In the genomic region with DNA sequence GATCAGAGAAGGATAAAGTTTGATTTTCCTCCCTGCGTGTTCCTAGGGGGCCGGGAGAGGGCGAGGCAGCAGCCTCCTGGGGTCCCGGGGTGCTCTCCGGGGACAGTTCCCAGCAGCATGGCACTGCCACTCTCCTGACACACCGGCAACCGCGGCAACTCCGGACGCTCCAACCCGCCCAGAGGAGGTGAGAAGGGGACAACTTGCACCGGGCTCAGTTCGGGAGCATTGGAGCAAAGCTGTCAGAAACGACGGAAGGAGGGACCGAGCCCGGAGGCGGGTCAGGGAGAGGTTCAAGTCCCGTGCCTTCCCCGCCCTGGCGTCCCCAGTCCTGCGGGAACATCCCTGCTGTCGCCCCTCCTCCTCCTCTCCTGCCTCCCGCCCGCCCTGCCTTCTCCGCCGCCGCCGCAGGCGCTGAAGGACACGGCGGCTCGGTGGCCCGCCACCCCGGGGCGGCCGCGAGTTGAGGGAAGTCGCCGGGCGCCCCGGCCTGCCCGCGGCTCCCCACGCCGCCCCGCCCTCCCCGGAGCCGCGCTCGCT, we compare ENCODE assay signal across 8 mouse cellular contexts. TPM values are rescaled to one million over a fixed set of nuclear protein-coding genes. Genes with fewer than 3 reads are reported as not detected.
A peak's percentile ranks its signal among the peaks of the same experiment; 100 is the strongest.
DNase-seq lines count a peak whose midpoint lies in the region; ATAC-seq and TF ChIP-seq lines count a peak whose summit lies in the region.

A gene (plus strand): TSS at position 83 of the 540 bp plus-strand sequence.

- H3K4me1 ChIP-seq in intestine, embryonic 15.5 days (replicated peaks) = peaks cover 12% of the 10 kb centered on the region; the same call in 1 of the 2 replicates
- peaks cover 10% of the 10 kb centered on the region for H3K4me1 ChIP-seq in liver, adult 2 months (ENCODE audit: control insufficient read depth, insufficient read depth, low read length)
- peaks cover 24% of the 10 kb centered on the region for H3K4me1 ChIP-seq in midbrain, embryonic 16.5 days (ENCODE audit: control insufficient read depth, insufficient read depth, low read length)

- peak within 1 kb of the TSS; percentile 94 for H3K9ac ChIP-seq in intestine, embryonic 15.5 days
- peak within 1 kb of the TSS; percentile 91 for H3K9ac ChIP-seq in liver, adult 2 months (ENCODE audit: low read depth, low read length)
- peak within 1 kb of the TSS; percentile 90 for H3K9ac ChIP-seq in midbrain, embryonic 16.5 days (ENCODE audit: low read depth, low read length)

- TF ChIP-seq CTCF in liver, adult 2 months (IDR thresholded peaks at IDR 0.05; ENCODE audit: low read depth, low read length) = peak; percentile 18; the same call in 1 of the 2 replicates

- peak; percentile 59 to 80 for DNase-seq in spleen, postnatal 4 days (ENCODE audit: low spot score in 2 of 2)
- DNase-seq in spleen, adult 12 weeks (ENCODE audit: low spot score) = no peak
- DNase-seq in embryo, embryonic 10.5 days (ENCODE audit: low spot score) = peak; percentile 66
- DNase-seq in gastrocnemius, postnatal 14 days = peak; percentile 80
- peak; percentile 80 for DNase-seq in liver, adult 2 months (ENCODE audit: extremely low read depth, low read depth, low spot score)
- DNase-seq in testis, postnatal 14 days (ENCODE audit: low spot score) = peak; percentile 61

- peak; percentile 53 for TF ChIP-seq POLR2A in liver, adult 2 months (IDR thresholded peaks at IDR 0.05; ENCODE audit: extremely low read depth, insufficient read depth, low read length)

- peak within 1 kb of the TSS; percentile 92 for H3K4me3 ChIP-seq in intestine, embryonic 15.5 days (replicated peaks)
- H3K4me3 ChIP-seq in liver, adult 2 months (ENCODE audit: insufficient read depth, low read depth, low read length) = peak within 1 kb of the TSS; percentile 78
- H3K4me3 ChIP-seq in midbrain, embryonic 16.5 days (ENCODE audit: low read depth, low read length) = peak within 1 kb of the TSS; percentile 92

- H3K36me3 ChIP-seq in intestine, embryonic 15.5 days = no peaks in the 10 kb centered on the region
- no peaks in the 10 kb centered on the region for H3K36me3 ChIP-seq in liver, adult 2 months (ENCODE audit: control insufficient read depth, insufficient read depth, low read length)
- no peaks in the 10 kb centered on the region for H3K36me3 ChIP-seq in midbrain, embryonic 16.5 days (ENCODE audit: control insufficient read depth, insufficient read depth, low read length)

- peak within 1 kb of the TSS; percentile 86 for H3K4me2 ChIP-seq in intestine, embryonic 15.5 days (replicated peaks)
- H3K4me2 ChIP-seq in midbrain, embryonic 16.5 days (ENCODE audit: low read length) = peak within 1 kb of the TSS; percentile 88

- H3K79me2 ChIP-seq in liver, adult 2 months (ENCODE audit: control insufficient read depth, insufficient read depth, low read length) = peaks cover 10% of the 10 kb centered on the region; the same call in 1 of the 2 replicates

- under 1% methylated on average over 42 of the region's 51 CpGs for WGBS in intestine, embryonic 15.5 days
- WGBS in liver, adult 2 months = 2% methylated on average over 45 of the region's 51 CpGs
- under 1% methylated on average over 31 of the region's 51 CpGs for WGBS in midbrain, embryonic 16.5 days

- H3K27me3 ChIP-seq in intestine, embryonic 15.5 days (replicated peaks) = no peaks in the 10 kb centered on the region
- H3K27me3 ChIP-seq in liver, adult 2 months (ENCODE audit: control insufficient read depth, insufficient read depth, low read length) = no peaks in the 10 kb centered on the region
- H3K27me3 ChIP-seq in midbrain, embryonic 16.5 days (ENCODE audit: control insufficient read depth, insufficient read depth, low read depth, low read length) = no peaks in the 10 kb centered on the region

- intact Hi-C loops in gastrocnemius, postnatal 14 days (cut with DNase I; ENCODE audit: low total_unique reads) = no loop called here

- H3K9me3 ChIP-seq in intestine, embryonic 15.5 days = no peaks in the 10 kb centered on the region
- no peaks in the 10 kb centered on the region for H3K9me3 ChIP-seq in midbrain, embryonic 16.5 days (replicated peaks; ENCODE audit: control insufficient read depth, low read length, poor library complexity, severe bottlenecking)

- peak within 1 kb of the TSS; percentile 91 for H3K27ac ChIP-seq in intestine, embryonic 15.5 days
- peak within 1 kb of the TSS; percentile 18 for H3K27ac ChIP-seq in liver, adult 2 months (replicated peaks; ENCODE audit: insufficient read depth, low read depth, low read length)
- H3K27ac ChIP-seq in midbrain, embryonic 16.5 days (ENCODE audit: low read length) = peak within 1 kb of the TSS; percentile 90

- ATAC-seq in intestine, embryonic 15.5 days = peak; percentile 86
- ATAC-seq in midbrain, embryonic 16.5 days = peak; percentile 81

RNA-seq across cellular contexts. Expression of the gene that starts here (rescaled TPM):
- total RNA-seq in gastrocnemius, postnatal 14 days (2021) = not detected
- polyA plus RNA-seq in intestine, embryonic 15.5 days (2015; fragmentation: Nextera tagmentation; extraction: Ambion mirVana) = not detected in 2 replicates
- total RNA-seq in liver, adult 2 months (2014; rRNA removed) = not detected in 2 replicates
- polyA plus RNA-seq in liver, adult 2 months (2012; rRNA removed) = not detected in 2 replicates
- polyA plus RNA-seq in midbrain, embryonic 16.5 days (2015; fragmentation: Nextera tagmentation; extraction: Ambion mirVana) = not detected in 2 replicates

Comparison
In these comparisons a context has a peak if more than half of its experiments do, and no peak if none do; other contexts are left out.
1. Peak in DNase-seq in gastrocnemius, postnatal 14 days; RNA of the gene not detected or under 1 TPM.
2. Peak in ATAC-seq, H3K4me3 ChIP-seq, H3K27ac ChIP-seq, H3K9ac ChIP-seq and H3K4me2 ChIP-seq in intestine, embryonic 15.5 days; RNA of the gene not detected or under 1 TPM.
3. Peak in DNase-seq, H3K4me3 ChIP-seq, H3K27ac ChIP-seq and H3K9ac ChIP-seq in liver, adult 2 months; RNA of the gene not detected or under 1 TPM.
4. Peak in ATAC-seq, H3K4me3 ChIP-seq, H3K27ac ChIP-seq, H3K9ac ChIP-seq and H3K4me2 ChIP-seq in midbrain, embryonic 16.5 days; RNA of the gene not detected or under 1 TPM.
5. H3K27ac ChIP-seq: peak in every context shown above with its lines; median percentile 91 in intestine, embryonic 15.5 days; 90 in midbrain, embryonic 16.5 days; 18 in liver, adult 2 months.